Mouse (Mus musculus) adrenal gland, adult (tissue): ENCODE data around the gene Gm49358.

Experiments
- DNase-seq, 2 experiments: peaks; one replicate each; pipeline ENCODE4 v3.0.0; 2022 to 2023; ENCODE audit warnings: low spot score in 1 of 2; ENCODE audit not compliant: inconsistent age in 2 of 2

The Gm49358 gene

GRCm38 (mm10) chr10:86763672-86764071 lies at the start of gene Gm49358:
Gene Gm49358 (plus strand): TSS chr10:86763972.
- no peak for DNase-seq

- DNase-seq: peak; percentile 36 to 58
Measured at GRCm38 (mm10) chr10:86727548-86727980, 36.2 kb upstream of the Gm49358 start.

DNA sequence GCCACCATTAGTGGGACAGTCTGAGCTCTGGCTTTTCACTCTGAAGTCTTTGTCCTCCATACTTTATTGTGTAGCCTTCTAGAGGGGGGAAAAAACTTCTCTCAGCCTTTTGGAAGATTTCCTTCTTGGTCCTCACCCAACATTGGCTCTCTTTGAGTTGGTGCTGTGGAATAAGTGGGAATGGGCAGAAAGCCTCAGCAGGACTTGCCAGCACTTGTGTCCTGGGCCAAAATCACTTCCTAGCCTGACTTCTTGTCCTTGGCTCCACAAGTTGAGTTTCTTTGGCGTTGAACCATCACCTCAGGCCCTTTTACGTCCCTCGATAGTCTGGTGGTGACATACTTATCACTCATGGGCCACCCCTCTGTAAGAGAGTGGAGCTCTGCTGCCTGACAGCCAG lies 35.6 kb upstream of the Gm49358 start:
- DNase-seq: no peak

DNA sequence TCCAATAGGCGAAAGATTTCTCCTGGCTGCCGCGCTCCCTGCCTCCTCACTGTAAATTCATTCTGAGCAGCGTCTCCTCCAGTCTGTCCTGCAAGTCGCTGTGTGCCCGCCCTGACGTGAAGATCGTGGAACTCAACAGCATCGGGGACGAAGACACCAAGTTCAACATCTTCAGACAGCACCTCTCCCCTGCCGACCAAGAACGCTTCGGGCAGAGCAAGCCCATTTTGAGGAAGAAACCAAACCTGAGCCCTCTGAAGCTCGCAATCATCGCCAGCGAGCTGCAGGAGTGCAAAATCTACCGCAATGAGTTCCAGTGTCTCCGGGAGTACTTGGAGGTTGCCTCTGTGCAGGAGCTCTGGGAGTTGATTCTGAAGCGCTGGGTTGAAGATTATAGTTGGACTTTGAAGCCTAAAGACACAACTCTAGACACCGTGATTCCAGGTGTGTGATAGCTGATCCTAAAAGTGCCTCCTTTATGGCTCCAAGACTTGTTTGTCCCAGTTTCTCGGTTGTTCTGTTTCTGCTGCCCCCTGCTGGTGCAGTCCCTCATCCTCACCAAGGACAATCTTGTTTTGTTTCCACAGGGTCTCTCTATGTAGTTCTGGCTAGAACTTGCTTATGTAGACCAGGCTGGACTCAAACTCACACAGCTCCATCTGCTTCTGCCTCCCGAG lies 32.8 kb upstream of the Gm49358 start:
- peak; percentile 82 to 95 for DNase-seq

DNA sequence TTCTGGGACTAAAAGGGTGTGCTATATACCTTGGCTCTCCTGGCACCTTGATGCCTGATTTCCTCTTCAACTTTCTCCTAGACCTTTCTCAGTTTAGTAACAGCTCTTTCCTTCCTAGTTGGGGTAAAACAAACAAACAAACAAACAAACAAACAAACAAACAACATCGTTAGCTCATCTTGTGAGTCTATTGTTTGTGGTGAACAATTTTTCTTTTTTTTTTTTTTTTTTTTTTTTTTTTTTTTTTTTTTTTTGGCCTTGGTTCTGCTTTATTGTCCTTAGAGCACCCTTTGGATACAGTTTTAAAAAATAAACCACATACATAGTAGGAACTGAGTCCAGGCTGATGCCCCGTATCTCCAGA lies 32.3 kb upstream of the Gm49358 start:
- DNase-seq: no peak

DNA sequence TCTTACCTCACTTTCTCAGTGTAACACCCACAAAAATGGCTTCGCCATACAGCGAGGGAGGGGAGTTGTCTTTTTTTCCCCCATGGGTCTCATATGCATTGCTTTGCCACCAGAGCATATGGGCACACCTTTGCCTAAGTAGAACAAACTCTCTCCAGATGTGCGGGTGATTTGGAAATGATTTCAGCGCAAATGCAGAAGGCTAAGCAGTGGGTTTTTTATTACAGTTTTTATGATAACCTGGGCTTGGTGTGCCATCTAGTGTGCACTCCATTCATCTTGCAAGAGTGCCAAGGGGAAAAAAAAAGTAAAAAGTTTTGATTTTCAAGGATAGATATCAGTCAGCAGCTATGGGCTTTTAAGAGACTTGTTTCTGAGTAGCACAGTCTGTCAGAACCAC lies 28.7 kb upstream of the Gm49358 start:
- DNase-seq: peak in 1 of 2 experiments; percentile 58

DNA sequence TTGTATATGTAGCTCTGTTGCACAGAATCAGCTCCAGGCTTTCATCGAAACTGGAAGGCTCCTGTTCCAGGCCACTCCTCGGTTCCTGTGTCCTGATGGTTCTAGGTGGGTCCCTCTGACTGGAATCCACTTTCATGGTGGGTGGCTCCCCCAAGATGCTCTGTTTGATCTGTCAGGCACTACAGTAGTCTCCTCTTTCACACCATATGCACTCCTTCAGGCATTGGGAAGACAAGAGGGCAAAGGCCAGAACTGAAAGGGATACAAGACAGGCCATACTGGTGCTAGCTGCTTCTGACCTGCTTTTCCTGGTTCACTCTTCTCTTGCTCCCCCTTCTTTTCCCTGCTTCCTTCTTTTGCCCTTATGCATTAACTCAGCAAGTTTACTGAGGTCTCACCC lies 20.9 kb upstream of the Gm49358 start:
- DNase-seq: no peak

DNA sequence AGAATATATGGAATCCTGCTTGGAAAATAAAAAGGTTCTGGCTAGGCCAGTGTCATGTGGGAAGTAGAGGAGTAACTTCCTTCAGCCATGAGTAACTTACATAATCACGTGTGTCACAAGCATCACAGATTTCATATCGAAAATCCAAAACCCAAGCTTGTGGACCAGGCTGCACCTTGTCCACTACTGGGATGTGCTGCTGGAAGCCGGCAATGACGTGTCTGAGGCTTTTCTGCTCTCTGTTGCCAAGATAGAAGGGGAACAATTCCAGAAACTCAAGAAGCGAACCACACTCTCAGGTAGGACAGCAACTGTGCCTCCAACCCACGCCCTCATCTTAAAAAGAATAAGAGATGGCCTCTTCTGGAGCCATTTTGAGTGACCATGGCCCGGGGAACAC lies 19.5 kb upstream of the Gm49358 start:
- no peak for DNase-seq

- peak in 1 of 2 experiments; percentile 1 for DNase-seq
Measured at GRCm38 (mm10) chr10:86755816-86756502, 7.8 kb upstream of the Gm49358 start.

- DNase-seq: no peak
Measured at GRCm38 (mm10) chr10:86757724-86758123, 6.0 kb upstream of the Gm49358 start.

DNA sequence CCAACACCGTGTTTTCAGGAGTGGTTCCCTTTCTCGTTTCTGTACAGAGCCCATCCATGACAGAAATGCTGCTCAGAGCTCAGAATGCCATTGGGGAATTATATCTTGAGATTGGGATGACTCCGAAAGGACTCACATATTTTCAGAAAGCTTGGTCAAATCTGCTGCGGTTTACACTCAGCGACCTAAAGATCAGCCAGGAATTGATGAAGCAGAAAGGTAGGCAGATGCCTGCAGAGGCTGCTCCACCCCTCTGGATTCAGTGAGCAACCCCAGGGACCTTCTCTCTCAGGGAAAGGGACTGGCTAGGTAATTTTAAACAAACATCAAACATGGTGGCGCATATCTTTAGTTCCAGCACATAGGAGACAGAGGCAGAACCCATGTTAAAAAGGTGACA lies 5.6 kb upstream of the Gm49358 start:
- DNase-seq: peak in 1 of 2 experiments; percentile 1

- no peak for DNase-seq
Measured at GRCm38 (mm10) chr10:86761236-86761635, 2.5 kb upstream of the Gm49358 start.

DNA sequence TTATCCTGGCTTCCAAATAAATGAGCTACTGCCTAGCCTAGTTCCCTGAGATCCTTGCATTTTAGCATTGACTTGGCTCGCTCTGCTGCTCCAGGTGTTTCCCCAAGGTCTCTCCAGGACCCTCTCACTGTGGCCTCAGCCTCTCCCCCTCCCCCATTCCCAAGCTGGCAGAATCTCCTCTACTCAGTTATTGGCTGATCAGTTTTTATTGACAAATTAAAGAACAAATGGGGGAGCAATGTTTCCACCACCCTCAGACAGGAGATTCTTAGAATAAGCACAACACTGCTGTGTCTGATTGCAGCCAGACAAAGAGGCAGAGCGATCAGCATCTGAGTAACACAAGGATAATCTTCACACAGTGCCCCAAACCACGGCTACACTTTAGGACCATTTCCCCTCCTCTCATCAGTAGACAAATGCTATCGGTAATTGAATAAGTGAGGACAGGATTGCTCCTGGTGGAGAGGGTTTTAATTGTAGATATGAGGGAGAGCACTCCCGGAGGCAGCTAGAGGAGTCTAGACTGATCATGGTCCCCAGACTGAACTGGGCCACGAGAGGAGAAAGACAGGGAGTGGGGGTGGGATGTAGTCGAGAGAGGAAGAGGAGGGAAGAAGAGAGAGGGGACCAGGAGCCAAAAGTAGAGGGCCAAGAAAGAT lies 1.9 kb upstream of the Gm49358 start:
- DNase-seq: peak in 1 of 2 experiments; percentile 3

- DNase-seq: no peak
Measured at GRCm38 (mm10) chr10:86762384-86762730, 1.4 kb upstream of the Gm49358 start.

- no peak for DNase-seq
Measured at GRCm38 (mm10) chr10:86765344-86765966, 1.7 kb downstream of the Gm49358 start.

- no peak for DNase-seq
Measured at GRCm38 (mm10) chr10:86769216-86769615, 5.4 kb downstream of the Gm49358 start.

DNA sequence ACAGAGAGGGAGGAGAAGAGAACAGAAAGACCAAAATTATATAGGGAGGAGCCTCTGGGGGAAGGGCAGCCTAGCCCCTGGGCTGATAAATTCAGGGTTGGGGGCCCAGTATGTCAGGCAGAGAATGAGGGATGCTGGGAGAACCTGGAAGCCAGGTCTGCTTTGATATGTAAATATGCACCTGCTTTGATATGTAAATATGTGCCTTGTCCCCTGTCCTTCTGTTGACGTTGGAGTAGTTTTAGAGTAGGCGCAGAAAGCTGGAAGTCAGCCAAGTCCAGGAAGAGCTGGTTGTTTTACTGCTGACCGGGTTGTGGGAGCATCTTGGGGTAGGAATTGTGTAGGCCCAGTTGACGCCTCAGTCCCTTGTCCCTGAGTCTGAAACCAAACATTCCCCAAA lies 6.0 kb downstream of the Gm49358 start:
- DNase-seq: peak in 1 of 2 experiments; percentile 48

DNA sequence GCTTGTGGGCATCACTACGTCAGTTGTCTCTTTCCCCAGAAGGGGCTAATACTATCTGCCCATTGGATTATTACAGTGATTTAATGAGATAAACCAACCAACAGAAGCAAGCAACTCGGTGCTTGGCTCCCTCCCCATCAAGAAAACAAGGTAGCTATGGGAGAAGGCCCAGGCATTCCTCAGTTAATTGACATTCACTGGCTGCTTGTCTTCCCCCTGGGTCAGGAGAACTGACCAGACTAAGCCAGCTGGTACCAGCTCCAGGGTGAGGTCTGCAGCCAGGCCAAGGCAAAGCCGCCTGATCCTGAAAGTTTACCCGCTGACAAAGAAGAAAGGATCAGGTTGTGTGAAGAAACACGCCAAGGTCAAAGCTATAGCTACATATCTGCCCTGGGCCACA lies 7.9 kb downstream of the Gm49358 start:
- no peak for DNase-seq

GRCm38 (mm10) chr10:86772231-86772631 lies 8.5 kb downstream of the Gm49358 start:
- DNase-seq: peak; percentile 52 to 77

DNA sequence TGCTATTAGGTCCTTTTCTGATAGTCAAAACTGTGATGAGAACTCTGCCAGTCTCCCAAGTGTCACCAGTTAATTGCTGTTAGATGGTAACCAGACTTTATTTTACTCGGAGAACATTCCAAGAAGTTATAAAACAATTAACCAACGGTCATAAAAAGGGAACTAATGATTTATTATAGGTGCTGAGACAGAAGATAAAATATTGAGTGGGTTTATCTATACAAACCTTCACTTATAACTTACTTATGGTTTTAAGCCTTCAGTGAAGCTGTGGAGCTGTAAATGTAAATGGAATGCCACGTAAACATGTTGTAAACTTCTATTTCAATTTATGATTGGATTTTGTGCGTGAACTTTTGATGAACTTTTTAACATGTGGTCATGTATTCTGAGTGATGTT lies 9.6 kb downstream of the Gm49358 start:
- DNase-seq: no peak

- no peak for DNase-seq
Measured at GRCm38 (mm10) chr10:86776281-86776680, 12.5 kb downstream of the Gm49358 start.
